Comparison of ENCODE assay signal across 7 mouse cellular contexts in genomic region chr1:133135808-133136207, GRCm38 (mm10). TPM values are rescaled to one million over a fixed set of nuclear protein-coding genes. Genes with fewer than 3 reads are reported as not detected.
DNase-seq lines count a peak whose midpoint lies in the region; ATAC-seq and TF ChIP-seq lines count a peak whose summit lies in the region.

No protein-coding gene starts in this region.

- peaks cover 12% of the 10 kb centered on the region for H3K4me1 ChIP-seq in liver, adult 2 months (ENCODE audit: control insufficient read depth, insufficient read depth, low read length)
- H3K4me1 ChIP-seq in forebrain, embryonic 12.5 days, result peaks cover 42% of the 10 kb centered on the region
- H3K4me1 ChIP-seq in limb, embryonic 13.5 days, result peaks cover 43% of the 10 kb centered on the region
- H3K4me1 ChIP-seq in small intestine, adult 2 months (ENCODE audit: control insufficient read depth, insufficient read depth, insufficient read length, low read length), result no peaks in the 10 kb centered on the region

- no peaks in the 10 kb centered on the region for H3K27me3 ChIP-seq in liver, adult 2 months (ENCODE audit: control insufficient read depth, insufficient read depth, low read length)
- H3K27me3 ChIP-seq in forebrain, embryonic 12.5 days, result no peaks in the 10 kb centered on the region
- H3K27me3 ChIP-seq in limb, embryonic 13.5 days, result no peaks in the 10 kb centered on the region
- H3K27me3 ChIP-seq in small intestine, adult 2 months (ENCODE audit: control insufficient read depth, insufficient read depth, low read length), result no peaks in the 10 kb centered on the region

- intact Hi-C loops in gastrocnemius, postnatal 14 days (cut with DNase I; ENCODE audit: low total_unique reads), result no loop called here

- H3K4me3 ChIP-seq in liver, adult 2 months (ENCODE audit: insufficient read depth, low read depth, low read length), result peak overlapping the region; percentile 22
- H3K4me3 ChIP-seq in forebrain, embryonic 12.5 days (replicated peaks), result peak overlapping the region; percentile 17
- peak overlapping the region; percentile 99 for H3K4me3 ChIP-seq in limb, embryonic 13.5 days
- H3K4me3 ChIP-seq in small intestine, adult 2 months (ENCODE audit: low read depth, low read length), result peak overlapping the region; percentile 52

- H3K9me3 ChIP-seq in forebrain, embryonic 12.5 days, result no peaks in the 10 kb centered on the region
- no peaks in the 10 kb centered on the region for H3K9me3 ChIP-seq in limb, embryonic 13.5 days

- H3K9ac ChIP-seq in liver, adult 2 months (ENCODE audit: low read depth, low read length), result peak overlapping the region; percentile 31
- H3K9ac ChIP-seq in forebrain, embryonic 12.5 days, result no peak overlapping the region
- H3K9ac ChIP-seq in limb, embryonic 13.5 days, result 0 out of 2 replicates have a peak overlapping the region, but pooled peaks have one; percentile 8

- no peak for ATAC-seq in forebrain, embryonic 12.5 days (ENCODE audit: low FRiP score)
- no peak for ATAC-seq in limb, embryonic 13.5 days (ENCODE audit: low FRiP score, low read depth)

- TF ChIP-seq CTCF in liver, adult 2 months (IDR thresholded peaks at IDR 0.05; ENCODE audit: low read depth, low read length), result no peak
- no peak for TF ChIP-seq CTCF in small intestine, adult 2 months (IDR thresholded peaks at IDR 0.05; ENCODE audit: extremely low read depth, insufficient read length, insufficient replicate concordance, low read depth, low read length)

- H3K79me2 ChIP-seq in liver, adult 2 months (ENCODE audit: control insufficient read depth, insufficient read depth, low read length), result peaks cover 33% of the 10 kb centered on the region; the same call in 1 of the 2 replicates

- DNase-seq in liver, adult 2 months (ENCODE audit: extremely low read depth, low read depth, low spot score), result peak; percentile 39
- no peak for DNase-seq in liver
- no peak for DNase-seq in adrenal gland, postnatal 14 days
- DNase-seq in gastrocnemius, postnatal 14 days, result no peak

- H3K27ac ChIP-seq in liver, adult 2 months (replicated peaks; ENCODE audit: insufficient read depth, low read depth, low read length), result no peak overlapping the region
- no peak overlapping the region for H3K27ac ChIP-seq in forebrain, embryonic 12.5 days
- H3K27ac ChIP-seq in limb, embryonic 13.5 days, result no peak overlapping the region
- H3K27ac ChIP-seq in small intestine, adult 2 months (ENCODE audit: insufficient read depth, low read depth, low read length), result no peak overlapping the region

- TF ChIP-seq POLR2A in liver, adult 2 months (IDR thresholded peaks at IDR 0.05; ENCODE audit: extremely low read depth, insufficient read depth, low read length), result no peak
- no peak for TF ChIP-seq POLR2A in small intestine, adult 2 months (IDR thresholded peaks at IDR 0.05; ENCODE audit: low read depth, low read length)

- peaks cover 50% of the 10 kb centered on the region for H3K36me3 ChIP-seq in liver, adult 2 months (ENCODE audit: control insufficient read depth, insufficient read depth, low read length)
- peaks cover 48% of the 10 kb centered on the region for H3K36me3 ChIP-seq in forebrain, embryonic 12.5 days (replicated peaks)
- H3K36me3 ChIP-seq in limb, embryonic 13.5 days, result peaks cover 60% of the 10 kb centered on the region
- peaks cover 65% of the 10 kb centered on the region for H3K36me3 ChIP-seq in small intestine, adult 2 months (ENCODE audit: control insufficient read depth, insufficient read depth, low read length)

- H3K4me2 ChIP-seq in forebrain, embryonic 12.5 days, result peak overlapping the region; percentile 99
- peak overlapping the region; percentile 100 for H3K4me2 ChIP-seq in limb, embryonic 13.5 days (replicated peaks)

- WGBS in liver, adult 2 months, result 14% methylated on average over 5 of the region's 5 CpGs
- WGBS in forebrain, embryonic 12.5 days, result 75% methylated on average over 5 of the region's 5 CpGs
- 42% methylated on average over 5 of the region's 5 CpGs for WGBS in limb, embryonic 13.5 days
- WGBS in small intestine, adult 2 months, result 9% methylated on average over 5 of the region's 5 CpGs

RNA-seq across cellular contexts. Expression of gene Ppp1r15b, which starts 4.9 kb away (rescaled TPM):
- 43.3 and 48.6 TPM in 2 replicates for total RNA-seq in liver, adult 2 months (2014; rRNA removed)
- polyA plus RNA-seq in liver, adult 2 months (2012; rRNA removed), result 24.0 and 24.8 TPM in 2 replicates
- polyA plus RNA-seq in forebrain, embryonic 12.5 days (2016; fragmentation: Nextera tagmentation; extraction: Ambion mirVana), result 58.3 and 63.5 TPM in 2 replicates
- polyA plus RNA-seq in limb, embryonic 13.5 days (2015; fragmentation: Nextera tagmentation; extraction: Ambion mirVana), result 31.9 and 35.9 TPM in 2 replicates
- 26.7 and 43.3 TPM in 2 replicates for polyA plus RNA-seq in small intestine, adult 2 months (2012; rRNA removed)
- 84.9 and 95.0 TPM in 2 replicates for total RNA-seq in adrenal gland, postnatal 14 days (2021)
- total RNA-seq in gastrocnemius, postnatal 14 days (2021), result 10 to 100 TPM; 22.1 to 24.6 TPM

RNA-seq across cellular contexts. Expression of gene Plekha6, which starts 28.2 kb away (rescaled TPM):
- 20.5 and 22.8 TPM in 2 replicates for total RNA-seq in liver, adult 2 months (2014; rRNA removed)
- 29.0 and 37.2 TPM in 2 replicates for polyA plus RNA-seq in liver, adult 2 months (2012; rRNA removed)
- 20.3 and 20.6 TPM in 2 replicates for polyA plus RNA-seq in forebrain, embryonic 12.5 days (2016; fragmentation: Nextera tagmentation; extraction: Ambion mirVana)
- polyA plus RNA-seq in limb, embryonic 13.5 days (2015; fragmentation: Nextera tagmentation; extraction: Ambion mirVana), result 1.7 and 2.6 TPM in 2 replicates
- polyA plus RNA-seq in small intestine, adult 2 months (2012; rRNA removed), result 37.1 and 104 TPM in 2 replicates
- total RNA-seq in adrenal gland, postnatal 14 days (2021), result 15.4 and 21.6 TPM in 2 replicates
- 10 to 100 TPM; 14.5 to 15.5 TPM for total RNA-seq in gastrocnemius, postnatal 14 days (2021)

Comparison
In these comparisons a context has a peak if more than half of its experiments do, and no peak if none do; other contexts are left out.
1. H3K4me3 ChIP-seq: peak in every context shown above with its lines; median percentile 99 in limb, embryonic 13.5 days; 52 in small intestine, adult 2 months; 22 in liver, adult 2 months; 17 in forebrain, embryonic 12.5 days.